Mouse (Mus musculus) G1E (cell line): ENCODE data around the gene Ugt1a1. TPM values are rescaled to one million over a fixed set of nuclear protein-coding genes. Genes with fewer than 3 reads are reported as not detected.

Experiments
- ATAC-seq: 2 replicates; pipeline ENCODE4 v1.8.0; 2016; ENCODE audit warnings: mild to moderate bottlenecking; ENCODE audit not compliant: insufficient number of reproducible peaks, poor library complexity, low FRiP score, severe bottlenecking; ENCODE audit errors: extremely low read depth
- DNase-seq: peaks from one replicate; pipeline ENCODE4 v3.0.0; 2012; ENCODE audit warnings: low spot score
- H3K27me3 ChIP-seq: 2 replicates; pipeline ENCODE4 v1.6.1; 2012; ENCODE audit warnings: mild to moderate bottlenecking, low read length, inconsistent platforms; ENCODE audit not compliant: insufficient read depth
- H3K36me3 ChIP-seq: replicated peaks from 2 replicates; pipeline ENCODE3; 2012; ENCODE audit warnings: mild to moderate bottlenecking, inconsistent platforms
- H3K4me1 ChIP-seq: 2 replicates; pipeline ENCODE4 v1.6.1; 2012; ENCODE audit warnings: low read depth, low read length, inconsistent platforms, mixed read lengths; ENCODE audit not compliant: insufficient read depth
- H3K4me3 ChIP-seq: 2 replicates; pipeline ENCODE4 v1.5.1; 2012; ENCODE audit warnings: low read depth, mild to moderate bottlenecking, inconsistent platforms, low read length, moderate library complexity, mixed read lengths
- H3K9me3 ChIP-seq: replicated peaks from 2 replicates; pipeline ENCODE4 v1.6.1; 2012; ENCODE audit warnings: inconsistent platforms
- CTCF ChIP-seq: IDR thresholded peaks from 2 replicates; pipeline ENCODE4 v1.5.1; 2012; ENCODE audit warnings: low read depth, low read length, inconsistent platforms, mixed read lengths
- GATA1 ChIP-seq: IDR thresholded peaks from 2 replicates; pipeline ENCODE4 v1.6.1; 2012; ENCODE audit warnings: borderline replicate concordance, low read length, inconsistent platforms, mixed read lengths
- GATA2 ChIP-seq: IDR thresholded peaks from 2 replicates; pipeline ENCODE4 v1.6.1; 2012; ENCODE audit warnings: low read depth, low read length, inconsistent platforms, borderline replicate concordance
- POLR2AphosphoS5 ChIP-seq: IDR thresholded peaks from 2 replicates; pipeline ENCODE4 v1.6.1; 2012; ENCODE audit warnings: low read depth, low read length, inconsistent platforms; ENCODE audit not compliant: insufficient replicate concordance
- TAL1 ChIP-seq: conservative IDR thresholded peaks from 2 replicates; pipeline ENCODE4 v1.6.1; 2012; ENCODE audit warnings: low read depth, low read length, inconsistent platforms, mixed read lengths
- polyA plus RNA-seq: library from polyadenylated mRNA; stranded (reverse); fragments of >175 nt; gene quantifications from 2 replicates; pipeline ENCODE4 v1.2.3, GENCODE M21; 2012
- total RNA-seq, 2 experiments: library from RNA; stranded (forward) in 1 of 2; stranded (reverse) in 1 of 2; fragments of 200-1000 nt in 1 of 2; fragments of >200 nt in 1 of 2; fragmentation: Nextera tagmentation in 1 of 2; gene quantifications; 2 replicates each; pipeline ENCODE4 v1.2.3; 2014 to 2017

The Ugt1a1 gene
- total and polyA plus RNA-seq, 3 experiments: 0.22 TPM; not detected in 2

DNA sequence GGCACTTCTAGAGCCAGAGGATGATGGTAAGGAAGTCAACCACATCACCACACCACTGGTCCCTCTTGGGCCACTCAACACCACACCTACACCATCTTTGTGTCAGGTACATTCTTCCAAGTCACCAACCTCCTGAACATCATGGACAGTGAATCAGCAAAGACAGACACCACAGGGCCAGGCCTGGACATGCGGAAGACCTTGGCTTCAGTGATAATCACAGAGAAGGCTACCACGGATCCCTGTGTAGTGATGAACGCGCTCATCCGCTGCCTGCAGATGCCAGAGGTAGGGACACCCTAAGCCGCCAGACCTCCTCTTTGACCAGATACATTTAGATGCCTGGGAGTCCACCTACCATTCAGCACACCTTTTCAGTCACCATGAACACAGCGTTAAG is 16.4 kb downstream of the Ugt1a1 start:
- no peaks in the 10 kb centered on the region for H3K4me1 ChIP-seq
- H3K9me3 ChIP-seq: no peaks in the 10 kb centered on the region
- H3K4me3 ChIP-seq: no peak overlapping the region
- ATAC-seq (no peak), DNase-seq (no peak)
- no peak for TF ChIP-seq GATA2
- TF ChIP-seq CTCF: peak; percentile 2; the same call in 1 of the 2 replicates
- no peak for TF ChIP-seq TAL1
- no peaks in the 10 kb centered on the region for H3K27me3 ChIP-seq
- H3K36me3 ChIP-seq: no peaks in the 10 kb centered on the region

DNA sequence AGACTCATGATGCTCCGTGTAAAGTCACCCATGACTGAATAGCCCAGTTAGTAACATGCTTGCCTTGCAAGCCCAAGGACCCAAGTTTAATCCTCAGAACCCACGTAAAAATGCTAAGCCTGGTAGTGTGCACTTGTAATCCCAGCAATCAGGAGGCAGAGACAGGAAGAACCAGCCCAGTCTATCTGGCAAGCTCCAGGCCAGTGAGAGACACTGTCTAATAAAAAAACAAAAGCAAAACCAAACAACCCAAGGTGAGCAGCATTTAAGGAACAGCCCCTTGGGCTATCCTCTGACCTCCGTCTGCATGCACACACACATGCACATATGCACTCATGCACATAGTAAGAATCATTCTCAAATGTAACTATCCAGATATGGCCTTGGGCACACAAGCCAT is 17.8 kb downstream of the Ugt1a1 start:
- H3K9me3 ChIP-seq: no peaks in the 10 kb centered on the region

DNA sequence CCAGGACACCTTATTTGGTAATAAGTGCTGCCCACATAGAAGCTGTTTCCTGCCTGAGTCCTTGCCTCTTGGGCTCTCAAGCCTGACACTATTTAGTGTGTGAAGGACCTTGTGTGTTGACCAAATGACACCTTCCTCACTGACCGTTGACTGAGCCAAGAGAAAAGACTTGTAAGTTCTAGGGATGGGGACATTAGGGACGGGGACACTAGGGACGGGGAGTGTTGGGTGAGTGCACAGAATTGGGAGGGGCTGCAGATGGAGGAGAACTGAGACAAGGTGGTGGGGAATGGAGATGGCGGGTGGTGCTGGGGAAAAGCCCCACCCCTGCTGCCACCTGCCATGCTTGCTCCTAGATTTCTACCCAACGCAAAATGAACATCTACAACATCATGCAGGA is 18.2 kb downstream of the Ugt1a1 start:
- peaks cover 4% of the 10 kb centered on the region; the same call in 1 of the 2 replicates for H3K27me3 ChIP-seq
- 0 out of 2 replicates have a peak, but pooled peaks have one; percentile 29 for TF ChIP-seq POLR2AphosphoS5
- no peak for TF ChIP-seq GATA2
- ATAC-seq (no peak), DNase-seq (no peak)
- H3K4me1 ChIP-seq: no peaks in the 10 kb centered on the region
- H3K4me3 ChIP-seq: no peak overlapping the region
- no peaks in the 10 kb centered on the region for H3K9me3 ChIP-seq
- H3K36me3 ChIP-seq: no peaks in the 10 kb centered on the region

More for the DNA sequence above, 17.8 kb downstream of the Ugt1a1 start:
- no peak for DNase-seq
- H3K4me1 ChIP-seq: no peaks in the 10 kb centered on the region
- ATAC-seq: no peak
- H3K4me3 ChIP-seq: no peak overlapping the region
- H3K27me3 ChIP-seq: no peaks in the 10 kb centered on the region
- H3K36me3 ChIP-seq: no peaks in the 10 kb centered on the region
- no peak; the same call in 1 of the 2 replicates for TF ChIP-seq POLR2AphosphoS5
- no peak for TF ChIP-seq CTCF
- no peak for TF ChIP-seq TAL1
- no peak for TF ChIP-seq GATA1
- no peak for TF ChIP-seq GATA2

DNA sequence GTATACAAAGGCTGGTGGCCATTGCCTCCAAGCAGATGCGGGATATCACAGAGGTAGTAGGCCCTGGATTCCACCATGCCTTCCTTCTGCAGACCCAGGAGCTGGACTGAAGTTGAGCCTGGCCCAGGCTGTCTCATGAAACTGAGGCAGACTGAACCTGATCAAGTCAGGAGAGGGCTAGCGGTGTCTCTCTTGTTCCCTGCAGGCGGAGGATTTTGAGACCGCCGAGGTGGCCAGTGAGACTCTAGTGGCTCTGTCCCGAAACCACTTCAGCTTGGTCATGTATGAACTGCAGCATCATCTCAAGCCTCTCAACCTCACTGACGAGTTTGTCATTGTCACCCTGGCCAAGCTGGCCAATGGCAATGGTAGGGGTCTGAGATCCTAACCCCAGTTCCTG is 18.7 kb downstream of the Ugt1a1 start:
- DNase-seq: no peak
- H3K4me1 ChIP-seq: no peaks in the 10 kb centered on the region
- ATAC-seq: no peak
- peaks cover 6% of the 10 kb centered on the region; the same call in 1 of the 2 replicates for H3K27me3 ChIP-seq
- no peak for TF ChIP-seq TAL1
- TF ChIP-seq POLR2AphosphoS5: 0 out of 2 replicates have a peak, but pooled peaks have one; percentile 24
- no peaks in the 10 kb centered on the region for H3K9me3 ChIP-seq
- H3K4me3 ChIP-seq: no peak overlapping the region
- no peaks in the 10 kb centered on the region for H3K36me3 ChIP-seq

DNA sequence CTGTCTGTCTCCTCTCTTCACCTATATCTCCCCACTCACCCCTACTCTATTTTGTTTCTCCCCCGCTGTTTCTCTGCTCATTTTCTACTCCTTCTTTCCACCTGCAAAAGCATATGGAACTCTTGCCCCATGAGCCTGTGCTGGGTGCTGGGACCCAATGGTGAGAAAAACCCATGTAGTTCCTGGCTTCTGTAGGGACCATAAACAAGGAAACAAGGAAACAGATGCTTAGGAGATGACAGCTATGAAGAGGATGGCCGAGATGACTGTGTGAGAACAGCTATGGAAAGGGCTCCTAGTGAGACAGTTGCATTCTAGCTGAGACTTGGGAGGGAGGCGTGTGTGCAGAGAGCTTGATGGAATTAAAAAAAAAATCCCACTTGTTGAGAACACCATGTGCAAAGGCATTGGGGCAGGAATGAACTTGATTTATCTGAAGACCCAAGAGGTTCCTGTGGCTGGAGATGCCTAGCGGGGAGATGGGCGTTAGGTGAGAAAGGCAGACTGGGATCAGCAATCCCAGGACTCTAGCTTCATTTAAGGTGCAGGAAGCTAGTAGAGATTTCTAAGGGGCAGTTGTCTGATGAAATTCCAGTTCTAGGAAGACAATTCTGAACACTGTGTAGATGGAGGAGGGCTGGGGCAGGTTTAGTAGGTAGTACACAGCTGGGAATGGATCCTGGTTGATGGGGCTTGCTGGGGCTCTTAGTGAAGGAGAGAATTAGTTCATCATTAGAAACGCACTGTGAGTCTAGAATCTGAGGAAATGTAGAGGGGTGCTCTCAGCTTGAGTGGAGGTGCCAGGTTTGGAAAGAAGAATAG is 19.4 kb downstream of the Ugt1a1 start:
- ATAC-seq: no peak
- Histone ChIP-seq H3K36me3 (no peaks in the 10 kb centered on the region), H3K4me3 (no peak overlapping the region), H3K27me3 (peaks cover 6% of the 10 kb centered on the region; the same call in 1 of the 2 replicates), H3K9me3 (no peaks in the 10 kb centered on the region), H3K4me1 (no peaks in the 10 kb centered on the region)
- no peak for DNase-seq
- TF ChIP-seq TAL1 (no peak), POLR2AphosphoS5 (no peak), GATA2 (no peak), GATA1 (no peak), CTCF (no peak)

DNA sequence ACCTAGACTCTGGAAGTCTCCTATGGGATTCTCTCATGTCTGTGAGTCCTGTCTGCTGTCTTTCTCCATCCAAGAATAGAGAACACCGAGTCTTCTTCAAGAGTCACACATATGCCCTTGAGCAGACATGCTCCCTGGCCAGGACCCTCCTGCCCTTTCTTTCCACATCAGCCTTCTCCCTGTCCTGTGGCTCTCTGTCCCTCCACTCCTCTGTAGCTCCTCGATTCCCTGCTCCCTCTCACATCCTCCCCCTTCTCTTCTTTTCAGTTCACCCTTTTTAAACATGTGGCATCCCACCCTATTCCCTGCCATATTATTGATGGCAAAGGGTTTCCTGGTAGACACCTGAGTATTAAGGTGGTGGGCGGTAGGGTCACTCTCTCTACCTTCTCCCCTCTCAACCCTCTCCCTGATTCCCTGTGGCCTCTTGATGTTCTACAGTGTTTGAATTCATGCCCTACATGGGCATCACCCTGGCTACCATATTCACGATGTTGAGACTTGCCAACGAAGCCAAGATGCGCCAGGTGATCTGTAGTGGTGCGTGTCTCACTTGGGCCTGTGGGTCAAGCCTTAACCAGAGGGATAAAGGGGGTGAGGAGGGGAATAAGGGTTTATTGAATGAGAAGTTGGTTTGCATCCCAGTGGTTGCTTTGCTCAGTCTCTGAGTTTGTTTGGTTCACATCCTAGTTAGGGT is 20.2 kb downstream of the Ugt1a1 start:
- no peaks in the 10 kb centered on the region for H3K4me1 ChIP-seq
- TF ChIP-seq GATA1 (no peak), GATA2 (no peak), TAL1 (no peak)
- H3K36me3 ChIP-seq: no peaks in the 10 kb centered on the region
- H3K27me3 ChIP-seq: peaks cover 6% of the 10 kb centered on the region; the same call in 1 of the 2 replicates
- H3K4me3 ChIP-seq: no peak overlapping the region
- DNase-seq (no peak), ATAC-seq (no peak)
- no peaks in the 10 kb centered on the region for H3K9me3 ChIP-seq
